Mouse (Mus musculus): Measurements from ENCODE around the gene Tmem41b.

DNA sequence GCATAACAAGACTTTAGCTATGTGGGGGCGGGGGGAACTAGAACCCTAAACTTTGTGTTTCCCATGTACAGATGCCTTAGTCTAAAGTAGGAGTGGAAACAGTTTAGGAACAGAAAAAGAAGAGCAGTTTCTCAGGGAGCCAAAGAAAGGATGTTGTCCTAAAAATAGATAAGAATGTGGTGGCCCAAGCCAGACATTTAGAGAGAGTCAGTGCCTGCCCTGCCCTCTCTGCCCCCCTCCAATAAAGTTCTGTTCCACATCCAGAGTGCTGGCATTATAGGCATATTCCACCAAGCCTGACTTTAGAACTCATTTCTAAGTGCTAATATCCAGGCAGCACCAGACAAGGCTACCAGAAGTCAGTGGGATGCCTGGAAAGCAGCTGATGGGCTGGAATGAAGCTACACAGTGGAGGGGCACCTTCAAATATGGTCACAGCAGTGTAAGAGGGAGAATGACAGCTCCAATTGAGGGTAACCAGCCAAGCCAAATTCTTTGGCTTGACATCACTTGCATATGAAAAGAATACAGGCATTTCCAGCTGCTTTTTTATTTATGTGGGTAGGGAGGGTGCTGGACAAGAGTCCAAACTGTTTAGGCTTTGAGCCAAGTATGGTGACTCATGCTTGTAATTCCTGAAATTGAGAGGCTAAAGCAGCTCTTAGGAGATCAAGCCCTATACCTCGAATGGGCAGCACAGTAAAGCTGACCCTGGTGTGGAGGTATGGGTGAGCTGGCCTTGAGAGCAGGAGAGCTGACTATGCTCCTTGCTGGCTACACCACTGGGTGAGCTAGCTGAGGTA is 6.6 kb upstream of the Tmem41b start:
- TF ChIP-seq GATA1 (IDR thresholded peaks at IDR 0.05; ENCODE audit: borderline replicate concordance, low read length): no peak
- no peak for TF ChIP-seq FLI1 (IDR thresholded peaks at IDR 0.05; ENCODE audit: low read length)

All from megakaryocyte, embryonic 14.5 days (primary cell).